Mouse (Mus musculus): ENCODE results near the gene Bpifb9a.
"Not testable (repeated sequence)": the region's sequence is repeated elsewhere in the genome, so short reads cannot be mapped to it uniquely, and the experiment has no call there.

Bpifb9a gene

GRCm38 (mm10) chr2:154257554-154257953 is at the start of gene Bpifb9a:
Gene Bpifb9a, plus strand, starts transcription at chr2:154257854.
- not testable (repeated sequence) for DNase-seq (ENCODE audit: low read depth, low spot score)

GRCm38 (mm10) chr2:154209112-154209511 is 48.5 kb upstream of the Bpifb9a start:
- DNase-seq (ENCODE audit: low read depth, low spot score), result peak; percentile 33

DNA sequence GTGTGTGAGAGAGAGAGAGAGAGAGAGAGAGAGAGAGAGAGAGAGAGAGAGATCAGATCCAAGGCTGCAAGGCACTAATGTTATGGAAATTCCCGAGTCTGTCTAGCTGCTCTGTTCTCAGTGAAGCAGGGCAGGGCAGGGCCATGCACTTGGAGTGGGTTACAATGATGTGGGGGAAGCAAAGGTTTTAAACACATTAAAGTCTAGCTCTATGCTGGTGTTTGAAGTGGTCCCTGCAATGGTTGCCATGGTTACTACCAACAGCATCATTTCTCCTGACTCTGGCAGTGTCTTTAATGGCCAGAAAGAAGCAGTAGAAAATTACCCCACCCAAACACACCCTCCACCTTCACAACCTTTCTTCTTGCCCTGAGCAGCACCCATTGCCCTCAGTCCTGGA is 46.5 kb upstream of the Bpifb9a start:
- no peak for DNase-seq (ENCODE audit: low read depth, low spot score)

GRCm38 (mm10) chr2:154211881-154212280 is 45.8 kb upstream of the Bpifb9a start:
- DNase-seq (ENCODE audit: low read depth, low spot score), result peak; percentile 70

DNA sequence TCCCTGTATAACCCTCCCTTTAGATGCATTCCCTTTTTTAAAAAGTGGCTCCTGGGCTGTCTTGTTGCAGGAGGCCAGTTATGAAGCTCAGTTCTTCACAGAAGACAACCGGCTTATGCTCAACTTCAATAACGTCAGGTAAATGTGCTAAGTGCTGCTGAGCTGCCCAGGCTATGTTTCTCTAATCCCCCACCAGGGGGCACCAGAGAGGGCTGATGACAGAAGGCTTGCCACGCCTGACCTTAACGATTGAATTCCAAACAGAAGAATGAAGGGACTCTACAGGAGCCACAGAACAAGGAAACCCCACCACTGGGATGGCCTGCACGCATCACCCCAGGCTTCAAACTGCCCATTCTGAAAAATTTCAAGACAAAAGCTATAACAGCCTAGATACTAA is 42.5 kb upstream of the Bpifb9a start:
- no peak for DNase-seq (ENCODE audit: low read depth, low spot score)

DNA sequence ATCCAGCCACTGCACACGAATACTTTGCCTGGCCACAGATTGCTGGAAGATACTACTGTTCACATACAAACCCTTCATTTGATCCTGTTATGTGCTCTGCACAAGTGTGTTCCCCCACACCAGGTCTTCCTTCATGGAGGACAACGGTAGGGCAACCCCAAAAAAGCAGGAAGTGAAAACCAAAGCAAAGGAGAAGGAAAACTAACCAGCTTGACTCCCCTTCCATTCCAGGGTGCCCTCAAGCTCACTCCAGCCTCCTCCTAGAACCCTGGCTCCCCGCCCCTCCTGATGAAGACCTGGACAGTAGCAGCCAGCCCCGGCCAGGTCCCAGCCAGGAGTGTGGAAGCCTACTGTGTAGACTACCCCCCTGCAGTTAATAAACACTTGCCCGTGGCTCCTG is 37.7 kb upstream of the Bpifb9a start:
- DNase-seq (ENCODE audit: low read depth, low spot score), result no peak

- DNase-seq (ENCODE audit: low read depth, low spot score), result no peak
Measured at GRCm38 (mm10) chr2:154223265-154223916, 34.3 kb upstream of the Bpifb9a start, which contains the start of gene Bpifb5. Gene Bpifb5, plus strand, starts transcription at chr2:154223742.

- no peak for DNase-seq (ENCODE audit: low read depth, low spot score)
Measured at GRCm38 (mm10) chr2:154223917-154224273, 33.8 kb upstream of the Bpifb9a start.

- DNase-seq (ENCODE audit: low read depth, low spot score), result no peak
Measured at GRCm38 (mm10) chr2:154226991-154227390, 30.7 kb upstream of the Bpifb9a start.

GRCm38 (mm10) chr2:154227830-154228229 is 29.8 kb upstream of the Bpifb9a start:
- DNase-seq (ENCODE audit: low read depth, low spot score), result no peak

DNA sequence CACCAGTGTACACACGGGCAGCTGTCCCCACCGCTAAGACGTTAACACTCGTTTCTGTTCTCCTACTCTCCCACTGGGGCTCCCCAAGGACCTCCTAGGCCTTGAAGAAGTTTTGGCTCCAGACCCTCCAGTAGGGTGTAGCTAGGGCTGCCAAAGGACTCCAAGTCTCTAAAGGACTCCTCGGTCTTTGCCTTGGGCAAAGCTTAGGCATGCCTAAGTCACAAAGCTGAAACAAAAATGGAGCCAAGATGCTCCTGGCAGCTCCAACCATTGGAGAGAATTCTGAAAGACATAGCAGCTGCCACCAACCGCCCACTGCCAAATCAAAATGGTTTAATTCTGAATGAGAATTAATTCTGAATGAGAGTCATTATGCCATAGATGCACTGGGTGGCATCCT is 24.2 kb upstream of the Bpifb9a start:
- peak; percentile 34 for DNase-seq (ENCODE audit: low read depth, low spot score)

GRCm38 (mm10) chr2:154240771-154241170 is 16.9 kb upstream of the Bpifb9a start:
- no peak for DNase-seq (ENCODE audit: low read depth, low spot score)

DNA sequence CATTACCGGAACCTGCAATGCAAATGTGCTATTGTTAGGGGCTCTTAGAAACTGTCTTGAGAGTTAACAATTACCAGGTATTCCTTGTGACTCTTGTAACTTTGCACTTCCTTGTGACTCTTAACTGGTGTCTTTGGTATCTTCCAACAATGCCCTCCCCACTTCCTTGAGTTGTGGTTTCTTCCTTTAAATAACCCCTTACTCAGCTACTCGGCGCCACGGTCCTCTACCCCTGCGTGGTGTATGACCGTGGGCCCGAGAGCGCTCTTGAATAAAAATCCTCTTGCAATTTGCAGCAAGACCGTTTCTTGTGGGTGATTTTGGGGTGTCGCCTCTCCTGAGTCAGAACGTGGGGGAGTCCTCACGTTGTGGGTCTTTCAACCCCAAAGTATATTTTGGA is 14.9 kb upstream of the Bpifb9a start:
- not testable (repeated sequence) for DNase-seq (ENCODE audit: low read depth, low spot score)

- peak; percentile 75 for DNase-seq (ENCODE audit: low read depth, low spot score)
Measured at GRCm38 (mm10) chr2:154243356-154244036, 14.2 kb upstream of the Bpifb9a start.

GRCm38 (mm10) chr2:154245322-154245721 is 12.3 kb upstream of the Bpifb9a start:
- DNase-seq (ENCODE audit: low read depth, low spot score), result no peak

DNA sequence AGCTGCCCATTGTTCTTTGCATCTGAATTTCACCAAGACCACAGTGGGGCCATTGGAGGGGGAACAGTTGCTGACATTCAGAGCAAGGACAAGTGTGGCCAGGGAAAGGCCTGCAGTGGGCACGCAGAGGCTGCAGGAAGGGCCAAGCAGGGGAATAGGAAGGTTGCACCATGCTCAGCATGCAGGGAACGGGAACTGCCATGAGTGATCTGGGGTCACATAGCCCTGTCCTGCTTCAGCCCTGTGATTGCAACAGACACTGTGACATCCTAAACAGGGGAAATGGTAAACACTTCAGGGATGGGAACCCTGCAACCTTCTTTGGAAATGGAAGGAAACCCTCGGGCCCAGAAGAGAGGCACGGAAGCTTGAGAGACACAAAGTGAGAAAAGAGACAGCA is 2.4 kb upstream of the Bpifb9a start:
- DNase-seq (ENCODE audit: low read depth, low spot score), result not testable (repeated sequence)

- DNase-seq (ENCODE audit: low read depth, low spot score), result no peak
Measured at GRCm38 (mm10) chr2:154255770-154256169, 1.9 kb upstream of the Bpifb9a start.

- DNase-seq (ENCODE audit: low read depth, low spot score), result not testable (repeated sequence)
Measured at GRCm38 (mm10) chr2:154264397-154264796, 6.7 kb downstream of the Bpifb9a start.

- not testable (repeated sequence) for DNase-seq (ENCODE audit: low read depth, low spot score)
Measured at GRCm38 (mm10) chr2:154291866-154292265, 34.2 kb downstream of the Bpifb9a start.

- DNase-seq (ENCODE audit: low read depth, low spot score), result no peak
Measured at GRCm38 (mm10) chr2:154292833-154293232, 35.2 kb downstream of the Bpifb9a start.

GRCm38 (mm10) chr2:154294746-154295145 is 37.1 kb downstream of the Bpifb9a start:
- not testable (repeated sequence) for DNase-seq (ENCODE audit: low read depth, low spot score)

DNA sequence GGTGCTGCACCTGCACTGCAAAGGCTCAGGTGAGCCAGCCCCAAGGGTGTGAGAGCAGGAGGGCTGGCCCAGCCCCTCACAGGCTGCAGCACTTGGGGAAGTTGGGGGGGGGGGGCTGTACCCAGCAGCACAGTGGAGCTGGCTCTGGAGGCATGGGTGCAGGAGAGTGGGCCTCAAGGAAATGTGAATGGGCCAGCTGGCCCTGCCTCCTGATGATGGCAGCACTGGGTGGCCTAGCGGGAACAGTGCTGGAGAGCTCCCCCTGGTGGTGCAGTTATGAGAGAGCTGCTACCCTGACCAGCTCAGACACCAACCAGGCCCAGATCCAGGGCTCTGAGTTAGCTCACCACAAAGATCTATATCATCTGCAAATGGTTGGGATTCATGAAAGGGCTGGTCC is 42.8 kb downstream of the Bpifb9a start:
- peak; percentile 6 for DNase-seq (ENCODE audit: low read depth, low spot score)

DNA sequence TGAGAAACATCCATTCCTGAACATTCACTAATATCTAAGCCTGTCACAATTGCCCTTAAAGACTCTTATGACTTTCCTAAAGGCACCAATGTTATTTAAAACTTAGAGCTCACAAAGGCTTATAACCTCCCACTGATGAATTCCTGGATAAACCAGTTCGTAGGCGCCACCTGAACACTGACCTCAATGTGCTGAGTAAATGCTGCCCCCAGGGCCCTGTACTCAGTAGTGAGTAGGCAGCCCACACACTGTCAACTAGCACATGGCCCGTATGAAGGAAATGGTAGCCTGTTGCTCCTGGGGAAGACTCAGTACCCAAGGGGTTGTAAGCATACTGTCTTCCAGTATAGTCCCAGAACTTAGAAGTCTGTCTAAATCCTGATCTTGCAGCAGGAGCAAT is 44.1 kb downstream of the Bpifb9a start:
- no peak for DNase-seq (ENCODE audit: low read depth, low spot score)

Data from telencephalon, adult 2 months (tissue).